Mouse (Mus musculus) heart, adult 2 months (tissue): Measurements from ENCODE around the gene Crxos. TPM values are rescaled to one million over a fixed set of nuclear protein-coding genes. Genes with fewer than 3 reads are reported as not detected.
A peak's percentile ranks its signal among the peaks of the same experiment; 100 is the strongest.

Experiments used
- DNase-seq, 2 experiments: peaks; one replicate each; pipeline ENCODE4 v3.0.0; 2021
- H3K27ac ChIP-seq: fragments of 200-600 bp; 2 replicates; pipeline ENCODE4 v1.8.1; 2022
- H3K27me3 ChIP-seq: fragments of 200-500 bp; 2 replicates; pipeline ENCODE4 v1.6.1; 2012; ENCODE audit warnings: mild to moderate bottlenecking, low read length, inconsistent platforms, mixed read lengths; ENCODE audit not compliant: control insufficient read depth, insufficient read depth
- H3K36me3 ChIP-seq: fragments of 200-500 bp; 2 replicates; pipeline ENCODE4 v1.6.1; 2012; ENCODE audit warnings: low read length, inconsistent platforms; ENCODE audit not compliant: control insufficient read depth, insufficient read depth
- H3K4me1 ChIP-seq: fragments of 200-500 bp; 2 replicates; pipeline ENCODE4 v1.6.1; 2011; ENCODE audit warnings: low read length; ENCODE audit not compliant: control insufficient read depth, insufficient read depth
- H3K4me3 ChIP-seq: fragments of 200-600 bp; 2 replicates; pipeline ENCODE4 v1.8.1; 2022
- H3K79me2 ChIP-seq: fragments of 200-500 bp; replicated peaks from 2 replicates; pipeline ENCODE4 v1.6.1; 2012; ENCODE audit warnings: mild to moderate bottlenecking, inconsistent platforms, low read length, moderate library complexity, mixed read lengths; ENCODE audit not compliant: control insufficient read depth, insufficient read depth
- H3K9ac ChIP-seq: fragments of 200-500 bp; 2 replicates; pipeline ENCODE4 v1.6.1; 2012; ENCODE audit warnings: low read depth, mild to moderate bottlenecking, control low read depth, inconsistent platforms, low read length, mixed read lengths
- CTCF ChIP-seq: fragments of 200-600 bp; IDR thresholded peaks from 2 replicates; pipeline ENCODE4 v1.8.1; 2022; ENCODE audit warnings: antibody characterized with exemption, mild to moderate bottlenecking, moderate library complexity
- EP300 ChIP-seq: fragments of 200-500 bp; IDR thresholded peaks from 2 replicates; pipeline ENCODE4 v1.6.1; 2011; ENCODE audit warnings: low read depth, low read length, control low read depth; ENCODE audit not compliant: insufficient read depth
- POLR2A ChIP-seq: fragments of 200-500 bp; IDR thresholded peaks from 2 replicates; pipeline ENCODE4 v1.6.1; 2011; ENCODE audit warnings: mild to moderate bottlenecking, low read depth, low read length, control low read depth; ENCODE audit not compliant: insufficient read depth
- WGBS: fragments of 180-500 bp; shearing (Covaris S2); methylation state at CpG from one replicate; pipeline ENCODE4 v1.1.7; 2018; 5-methylcytosine and 5-hydroxymethylcytosine counted together
- intact Hi-C: fragments of 180-260 bp; cut with DNase I; formaldehyde crosslinking; loops from one replicate; pipeline ENCODE4 v1.15.1; 2025
- long read RNA-seq: library from polyadenylated mRNA; stranded (forward); transcript quantifications from one replicate; pipeline ENCODE4 v2.0.0, GENCODE M21; 2021
- polyA plus RNA-seq: library from polyadenylated mRNA; depleted of rRNA; stranded (reverse); fragments of >200 nt; gene quantifications from 2 replicates; pipeline ENCODE4 v1.2.3, GENCODE M21; 2012; rRNA removed
- total RNA-seq, 2 experiments: library from RNA; stranded (reverse); gene quantifications; 2 replicates each; pipeline ENCODE4 v1.2.3; 2021

Gene Crxos
- not detected for total RNA-seq
- not detected in 2 replicates for polyA plus RNA-seq
- long read RNA-seq = 0 reads

DNA sequence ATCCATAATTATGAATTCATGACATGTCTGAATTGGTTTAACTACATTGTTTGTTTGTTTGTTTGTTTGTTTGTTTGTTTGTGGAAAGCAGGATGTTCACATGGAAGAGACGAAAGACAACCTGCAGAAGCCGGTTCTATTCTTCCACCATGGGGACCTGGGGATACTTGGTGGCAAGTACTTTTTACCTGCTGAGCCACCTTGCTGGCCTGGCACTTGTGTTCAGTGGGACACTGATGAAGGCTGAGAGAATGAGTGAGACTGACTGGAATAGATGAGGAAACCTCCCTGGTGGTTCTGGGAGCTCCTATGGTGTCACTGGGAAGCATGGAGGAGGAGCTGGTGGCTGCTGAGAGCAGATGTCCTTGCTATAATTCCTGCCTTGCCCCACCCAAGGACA is at the start of gene Crxos:
TSS of gene Crxos (plus strand) at position 301 of the 400 bp plus-strand sequence.
- Histone ChIP-seq H3K79me2 (no peaks in the 10 kb centered on the region), H3K9ac (no peak within 1 kb of the TSS), H3K4me1 (no peaks in the 10 kb centered on the region), H3K36me3 (no peaks in the 10 kb centered on the region), H3K27me3 (no peaks in the 10 kb centered on the region), H3K4me3 (no peak within 1 kb of the TSS), H3K27ac (no peak within 1 kb of the TSS)
- WGBS = 79% methylated on average over 2 of the region's 2 CpGs
- no peak for DNase-seq
- intact Hi-C loops = no loop called here
- TF ChIP-seq CTCF (no peak), POLR2A (no peak), EP300 (no peak)

DNA sequence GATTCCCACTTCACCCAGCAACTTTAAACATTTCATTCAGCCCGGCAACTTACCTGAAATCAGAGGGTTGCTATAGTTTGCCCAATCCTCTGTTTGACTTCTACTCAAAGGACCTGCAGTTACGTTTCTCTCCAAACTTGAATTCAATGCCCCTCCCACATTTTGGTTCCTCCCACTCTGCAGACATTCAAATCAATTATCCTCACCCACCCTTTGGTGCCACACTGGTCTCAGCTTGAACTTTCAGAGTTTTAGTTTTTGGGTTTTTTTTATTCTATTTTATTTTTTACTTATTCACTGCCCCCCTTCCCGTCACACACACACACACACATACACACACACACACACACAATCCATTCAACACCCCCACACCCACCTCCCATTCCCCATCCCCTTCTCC is 42.8 kb upstream of the Crxos start, which contains the start of gene Obox6:
TSS of gene Obox6 (minus strand) at position 101 of the 400 bp plus-strand sequence.
- Histone ChIP-seq H3K4me1 (no peaks in the 10 kb centered on the region), H3K79me2 (no peaks in the 10 kb centered on the region), H3K27ac (no peak within 1 kb of the TSS), H3K9ac (no peak within 1 kb of the TSS), H3K4me3 (no peak within 1 kb of the TSS), H3K36me3 (no peaks in the 10 kb centered on the region), H3K27me3 (no peaks in the 10 kb centered on the region)
- TF ChIP-seq POLR2A = no peak
- TF ChIP-seq CTCF = no peak
- no peak for TF ChIP-seq EP300
- no peak for DNase-seq
- WGBS = 83% methylated on average over 3 of the region's 3 CpGs
- intact Hi-C loops = no loop called here

DNA sequence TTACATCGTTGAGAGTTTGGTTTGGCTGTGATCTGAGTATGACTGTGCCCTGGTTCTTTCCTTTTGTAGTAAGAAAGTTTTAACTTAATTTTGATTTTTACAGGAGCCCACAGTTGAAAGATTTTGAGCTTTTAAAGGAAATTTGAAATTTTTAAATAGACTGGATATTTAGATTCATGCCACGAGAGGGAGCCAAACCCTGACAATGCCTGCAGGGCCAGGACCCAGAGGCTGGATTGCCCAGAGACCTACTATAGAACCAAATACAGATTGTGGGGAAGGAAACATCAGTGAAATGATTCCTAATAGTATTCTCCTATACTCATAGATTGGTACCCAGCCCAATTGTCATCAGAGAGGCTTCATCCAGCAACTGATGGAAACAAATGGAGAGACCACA is 22.8 kb upstream of the Crxos start:
- no peaks in the 10 kb centered on the region for H3K79me2 ChIP-seq
- H3K36me3 ChIP-seq = no peaks in the 10 kb centered on the region
- TF ChIP-seq EP300 = no peak
- peak; percentile 53 for TF ChIP-seq CTCF
- WGBS = 37% methylated on average over 2 of the region's 2 CpGs
- H3K4me3 ChIP-seq = no peak overlapping the region
- H3K4me1 ChIP-seq = no peaks in the 10 kb centered on the region
- intact Hi-C loops = no loop called here
- H3K27me3 ChIP-seq = no peaks in the 10 kb centered on the region
- DNase-seq = no peak
- H3K9ac ChIP-seq = no peak overlapping the region
- no peak overlapping the region for H3K27ac ChIP-seq

DNA sequence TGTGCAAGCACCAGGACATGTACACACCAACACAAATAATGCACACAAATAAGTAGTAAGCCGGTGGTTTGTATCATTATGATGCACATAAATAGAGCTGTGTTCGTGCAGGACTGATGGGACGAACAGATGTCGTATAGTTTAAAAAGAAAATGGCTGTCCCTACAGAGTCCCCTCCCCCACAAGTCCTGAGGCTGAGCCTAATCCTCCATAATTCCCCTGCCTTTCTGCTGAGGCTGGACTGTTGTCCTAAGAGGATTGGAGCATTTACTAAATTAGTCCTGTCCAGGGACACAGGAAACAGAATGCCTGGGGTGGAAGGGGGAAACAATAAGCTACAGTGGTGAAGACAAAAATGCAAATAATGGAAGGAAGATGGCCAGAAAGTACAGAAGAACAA is 18.3 kb upstream of the Crxos start:
- Histone ChIP-seq H3K79me2 (no peaks in the 10 kb centered on the region), H3K36me3 (no peaks in the 10 kb centered on the region), H3K27me3 (no peaks in the 10 kb centered on the region), H3K4me1 (no peaks in the 10 kb centered on the region), H3K9ac (no peak overlapping the region), H3K27ac (no peak overlapping the region), H3K4me3 (no peak overlapping the region)
- DNase-seq = no peak
- intact Hi-C loops = no loop called here
- TF ChIP-seq POLR2A = no peak
- 62% methylated on average over 4 of the region's 4 CpGs for WGBS

DNA sequence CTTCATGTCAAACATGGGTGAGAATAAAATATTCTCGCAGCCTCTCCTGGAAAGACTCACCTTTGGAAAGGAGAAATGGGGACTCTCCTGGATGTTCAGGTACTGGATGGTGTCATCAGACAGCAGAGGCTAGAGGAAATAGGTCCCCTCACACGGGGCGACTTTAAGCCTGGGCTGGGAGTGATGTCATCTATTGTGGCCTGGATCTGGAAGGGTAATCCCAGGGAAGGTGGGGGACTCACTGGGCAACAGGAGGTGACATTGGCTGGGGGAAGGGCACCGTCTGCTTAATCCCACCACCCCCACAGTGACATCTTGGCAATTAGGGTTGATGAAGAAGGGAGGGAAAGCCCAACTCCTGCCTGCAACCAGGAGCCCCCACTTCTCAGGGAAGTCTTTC is 2.7 kb upstream of the Crxos start, which contains the start of gene Crx:
TSS of gene Crx (minus strand) at position 213 of the 400 bp plus-strand sequence.
- no peak for DNase-seq
- intact Hi-C loops = no loop called here
- TF ChIP-seq POLR2A (no peak), CTCF (no peak), EP300 (no peak)
- H3K27ac ChIP-seq = no peak within 1 kb of the TSS
- no peaks in the 10 kb centered on the region for H3K27me3 ChIP-seq
- no peaks in the 10 kb centered on the region for H3K36me3 ChIP-seq
- no peaks in the 10 kb centered on the region for H3K79me2 ChIP-seq
- WGBS = 25% methylated on average over 4 of the region's 4 CpGs
- no peaks in the 10 kb centered on the region for H3K4me1 ChIP-seq
- no peak within 1 kb of the TSS for H3K9ac ChIP-seq
- H3K4me3 ChIP-seq = no peak within 1 kb of the TSS

DNA sequence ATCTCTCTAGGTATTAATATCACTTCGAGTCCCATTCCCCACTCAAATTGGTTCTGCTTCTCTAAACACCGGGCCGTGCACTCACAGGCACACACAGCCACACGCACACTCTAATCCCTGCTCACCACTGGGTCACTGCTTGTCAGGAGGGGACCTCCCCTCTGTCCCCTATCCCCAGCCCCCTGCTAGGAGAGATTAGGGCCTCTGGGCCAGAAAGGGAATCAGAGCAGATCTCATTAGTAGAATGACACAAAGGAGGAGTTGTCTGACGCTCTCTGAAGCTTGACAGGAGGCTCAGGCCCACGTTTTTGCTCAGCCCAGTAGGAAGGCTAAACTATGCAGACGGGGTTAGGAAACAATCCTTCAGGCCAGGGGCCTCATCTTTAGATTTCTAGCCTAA is 1.0 kb upstream of the Crxos start:
- no peak overlapping the region for H3K27ac ChIP-seq
- no peak for DNase-seq
- no peaks in the 10 kb centered on the region for H3K79me2 ChIP-seq
- H3K27me3 ChIP-seq = no peaks in the 10 kb centered on the region
- H3K36me3 ChIP-seq = no peaks in the 10 kb centered on the region
- no peak overlapping the region for H3K4me3 ChIP-seq
- intact Hi-C loops = no loop called here
- no peaks in the 10 kb centered on the region for H3K4me1 ChIP-seq
- TF ChIP-seq EP300 = no peak
- no peak for TF ChIP-seq POLR2A
- no peak for TF ChIP-seq CTCF
- H3K9ac ChIP-seq = no peak overlapping the region
- WGBS = 11% methylated on average over 7 of the region's 7 CpGs
